Mouse (Mus musculus): Measurements from ENCODE around the gene Cd52. TPM values are rescaled to one million over a fixed set of nuclear protein-coding genes. Genes with fewer than 3 reads are reported as not detected.

The Cd52 gene
- polyA plus RNA-seq, 1 experiment from 2014 or later, result 28.6 TPM

DNA sequence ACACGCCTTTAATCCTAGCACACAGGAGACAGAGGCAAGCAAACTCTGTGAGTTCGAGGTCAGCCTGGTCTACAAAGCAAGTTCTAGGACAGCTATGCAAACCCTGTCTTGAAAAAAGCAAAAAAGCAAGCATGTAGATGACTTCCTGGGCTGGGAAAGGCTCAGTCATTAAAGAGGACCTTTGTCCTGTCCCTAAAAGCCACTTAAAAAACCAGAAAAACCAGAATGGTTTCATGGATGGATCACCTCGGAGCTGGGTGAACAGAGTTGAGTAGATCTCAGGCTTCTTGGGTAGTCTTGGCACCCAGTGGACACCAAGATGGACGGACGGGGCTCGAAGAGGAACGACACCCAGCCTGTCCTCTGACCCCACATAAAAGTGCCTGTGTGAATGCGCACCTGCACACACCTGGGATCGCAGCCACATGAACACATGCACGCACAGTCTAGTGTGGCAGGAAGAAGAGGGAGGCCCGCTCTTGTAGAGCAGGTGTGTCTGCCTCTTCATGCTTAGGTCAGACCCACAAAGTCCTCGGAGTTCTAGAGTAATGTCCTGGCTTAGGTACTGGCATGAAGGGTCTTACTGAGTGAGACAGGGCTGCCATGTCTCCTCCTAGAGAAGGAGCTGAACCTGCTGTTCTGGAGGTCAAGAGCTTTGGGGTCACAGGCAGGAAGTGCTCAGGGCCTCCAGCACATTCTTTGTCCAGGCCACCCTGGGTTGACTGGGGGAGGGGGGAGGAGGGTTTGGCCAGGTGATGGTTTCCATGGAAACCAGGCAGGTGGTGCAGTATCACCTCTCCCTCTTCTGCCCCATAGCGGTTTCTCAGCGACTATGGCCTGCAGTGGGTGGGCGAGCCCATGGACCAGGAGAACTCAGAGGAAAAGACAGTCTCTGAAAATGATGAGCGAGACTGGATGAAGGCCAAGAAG, 20.6 kb upstream of the Cd52 start:
- H3K9ac ChIP-seq (ENCODE audit: low read length), result no peak overlapping the region
- H3K27ac ChIP-seq (ENCODE audit: low read length), result peak overlapping the region; percentile 20; the same call in 1 of the 2 replicates
- H3K4me2 ChIP-seq (ENCODE audit: low read depth, low read length), result no peak overlapping the region
- no peaks in the 10 kb centered on the region for H3K9me3 ChIP-seq (replicated peaks; ENCODE audit: control insufficient read depth, low read length)
- no peak for ATAC-seq (replicated peaks; ENCODE audit: extremely low read depth, insufficient read depth, low FRiP score)
- no peak overlapping the region for H3K4me3 ChIP-seq (ENCODE audit: low read length)
- no peaks in the 10 kb centered on the region for H3K36me3 ChIP-seq (ENCODE audit: control insufficient read depth, insufficient read depth)
- 0 out of 2 replicates have a peak, but pooled peaks cover 3% of the 10 kb centered on the region for H3K4me1 ChIP-seq (ENCODE audit: control insufficient read depth, insufficient read depth, low read length)
- H3K27me3 ChIP-seq (ENCODE audit: control insufficient read depth, insufficient read depth, low read length), result no peaks in the 10 kb centered on the region
- 83% methylated on average over 16 of the region's 16 CpGs for WGBS

DNA sequence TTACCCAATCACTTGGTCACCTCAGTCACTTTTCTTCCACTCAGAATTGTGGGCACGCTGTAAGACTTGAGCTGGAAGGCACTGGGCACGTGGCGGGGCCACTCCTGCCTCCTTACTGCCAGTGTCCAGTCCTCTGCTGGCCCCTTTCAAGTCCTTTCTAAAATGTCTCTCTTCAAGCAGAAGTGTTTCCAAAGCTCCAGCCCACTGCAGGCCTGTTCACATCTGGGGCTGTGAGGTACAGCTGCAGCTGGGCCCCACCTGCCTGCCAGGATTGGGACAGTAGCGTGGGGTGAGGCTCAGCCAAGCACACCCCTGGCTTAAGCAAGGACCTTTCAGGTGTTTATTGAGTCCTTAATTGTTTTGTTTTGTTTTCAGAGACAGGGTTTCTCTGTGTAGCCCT, 19.2 kb upstream of the Cd52 start:
- H3K9ac ChIP-seq (ENCODE audit: low read length), result no peak overlapping the region
- H3K27ac ChIP-seq (ENCODE audit: low read length), result no peak overlapping the region
- no peak overlapping the region for H3K4me3 ChIP-seq (ENCODE audit: low read length)
- H3K36me3 ChIP-seq (ENCODE audit: control insufficient read depth, insufficient read depth), result no peaks in the 10 kb centered on the region
- no peak for ATAC-seq (replicated peaks; ENCODE audit: extremely low read depth, insufficient read depth, low FRiP score)
- 0 out of 2 replicates have a peak, but pooled peaks cover 3% of the 10 kb centered on the region for H3K4me1 ChIP-seq (ENCODE audit: control insufficient read depth, insufficient read depth, low read length)
- no peaks in the 10 kb centered on the region for H3K27me3 ChIP-seq (ENCODE audit: control insufficient read depth, insufficient read depth, low read length)
- no peak overlapping the region for H3K4me2 ChIP-seq (ENCODE audit: low read depth, low read length)
- WGBS, result 88% methylated on average over 4 of the region's 4 CpGs
- no peaks in the 10 kb centered on the region for H3K9me3 ChIP-seq (replicated peaks; ENCODE audit: control insufficient read depth, low read length)

DNA sequence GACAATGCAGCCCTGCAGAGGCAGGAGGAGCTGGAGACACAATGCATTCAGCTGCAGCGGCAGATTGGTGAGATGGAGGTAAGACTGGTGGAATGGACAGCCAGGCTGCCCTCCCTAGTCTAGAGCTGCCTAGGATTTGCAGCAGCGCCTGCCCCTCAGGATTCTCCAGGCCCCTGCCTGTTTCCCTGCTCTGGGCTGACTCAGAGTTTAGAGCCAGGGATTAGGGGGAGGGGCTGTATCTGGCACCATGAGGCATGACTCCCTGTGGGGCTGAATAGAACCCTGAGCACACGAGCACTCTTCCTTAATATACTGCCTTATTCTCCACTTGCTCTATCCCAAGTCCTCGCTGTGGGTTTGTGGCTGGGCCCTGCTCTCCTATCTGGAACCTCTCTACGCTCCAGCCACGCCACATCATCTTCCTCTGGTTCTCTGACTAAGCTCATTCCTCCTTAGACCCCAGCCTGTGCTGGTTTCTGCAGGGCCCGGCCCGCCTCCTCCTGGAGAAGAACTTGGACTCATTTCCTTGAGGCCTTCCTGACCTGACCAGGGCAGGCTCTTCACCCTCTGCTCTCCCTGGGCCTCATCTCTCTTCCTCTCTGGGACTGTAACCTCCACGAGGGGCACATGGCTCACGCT, 18.6 kb upstream of the Cd52 start:
- Histone ChIP-seq H3K9ac (ENCODE audit: low read length) (no peak overlapping the region), H3K4me3 (ENCODE audit: low read length) (no peak overlapping the region), H3K36me3 (ENCODE audit: control insufficient read depth, insufficient read depth) (no peaks in the 10 kb centered on the region), H3K9me3 (replicated peaks; ENCODE audit: control insufficient read depth, low read length) (no peaks in the 10 kb centered on the region), H3K27me3 (ENCODE audit: control insufficient read depth, insufficient read depth, low read length) (no peaks in the 10 kb centered on the region), H3K27ac (ENCODE audit: low read length) (no peak overlapping the region), H3K4me1 (ENCODE audit: control insufficient read depth, insufficient read depth, low read length) (0 out of 2 replicates have a peak, but pooled peaks cover 3% of the 10 kb centered on the region), H3K4me2 (ENCODE audit: low read depth, low read length) (no peak overlapping the region)
- ATAC-seq (replicated peaks; ENCODE audit: extremely low read depth, insufficient read depth, low FRiP score), result no peak
- 58% methylated on average over 10 of the region's 10 CpGs for WGBS

DNA sequence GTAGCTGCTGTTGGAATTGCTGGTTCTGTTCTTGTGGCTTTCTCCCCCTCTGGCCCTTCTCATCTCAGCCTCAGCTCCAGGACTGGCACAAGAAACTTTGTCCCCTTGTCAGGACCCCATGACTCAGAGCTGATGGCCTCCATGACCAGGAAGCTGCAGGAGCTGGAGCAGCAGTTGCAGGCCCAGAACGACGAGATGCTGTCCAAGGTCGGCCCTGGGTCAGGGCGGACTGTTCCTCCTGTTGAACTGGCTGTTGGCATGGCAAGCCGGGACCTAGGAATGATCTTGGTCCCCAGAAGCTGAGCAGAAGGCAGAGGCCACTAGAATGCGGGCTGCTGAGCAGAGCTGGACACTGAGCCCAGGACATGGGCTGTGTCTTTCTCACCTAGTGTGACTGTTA, 17.5 kb upstream of the Cd52 start:
- no peak overlapping the region for H3K4me3 ChIP-seq (ENCODE audit: low read length)
- 58% methylated on average over 6 of the region's 6 CpGs for WGBS
- no peak for ATAC-seq (replicated peaks; ENCODE audit: extremely low read depth, insufficient read depth, low FRiP score)

DNA sequence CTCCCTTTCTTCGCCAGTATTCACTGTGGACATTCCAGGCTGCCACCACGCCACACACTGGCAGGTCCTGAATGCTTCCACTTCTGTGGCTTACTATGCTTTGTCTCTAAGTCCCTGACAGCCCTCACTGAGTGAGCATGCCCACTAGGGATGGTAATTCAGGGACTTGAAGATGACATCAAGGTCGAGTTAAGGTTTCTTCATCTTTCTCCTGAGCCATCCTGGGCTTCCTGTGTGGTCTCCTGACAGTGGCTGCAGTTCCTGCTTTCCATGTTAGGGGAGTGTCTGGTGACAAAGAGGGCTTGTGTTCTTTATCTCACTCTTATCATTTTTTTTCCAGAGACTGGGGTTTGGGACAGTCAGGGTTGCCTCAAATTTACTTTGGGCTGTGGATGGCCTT, 15.8 kb upstream of the Cd52 start:
- Histone ChIP-seq H3K4me2 (ENCODE audit: low read depth, low read length) (no peak overlapping the region), H3K4me1 (ENCODE audit: control insufficient read depth, insufficient read depth, low read length) (0 out of 2 replicates have a peak, but pooled peaks cover 3% of the 10 kb centered on the region), H3K9me3 (replicated peaks; ENCODE audit: control insufficient read depth, low read length) (no peaks in the 10 kb centered on the region), H3K36me3 (ENCODE audit: control insufficient read depth, insufficient read depth) (no peaks in the 10 kb centered on the region), H3K27me3 (ENCODE audit: control insufficient read depth, insufficient read depth, low read length) (no peaks in the 10 kb centered on the region), H3K9ac (ENCODE audit: low read length) (no peak overlapping the region), H3K4me3 (ENCODE audit: low read length) (no peak overlapping the region), H3K27ac (ENCODE audit: low read length) (no peak overlapping the region)
- 37% methylated on average over 3 of the region's 3 CpGs for WGBS
- no peak for ATAC-seq (replicated peaks; ENCODE audit: extremely low read depth, insufficient read depth, low FRiP score)

More for the DNA sequence above, 17.5 kb upstream of the Cd52 start:
- Histone ChIP-seq H3K4me2 (ENCODE audit: low read depth, low read length) (no peak overlapping the region), H3K27me3 (ENCODE audit: control insufficient read depth, insufficient read depth, low read length) (no peaks in the 10 kb centered on the region), H3K9me3 (replicated peaks; ENCODE audit: control insufficient read depth, low read length) (no peaks in the 10 kb centered on the region), H3K9ac (ENCODE audit: low read length) (no peak overlapping the region), H3K4me1 (ENCODE audit: control insufficient read depth, insufficient read depth, low read length) (0 out of 2 replicates have a peak, but pooled peaks cover 3% of the 10 kb centered on the region), H3K36me3 (ENCODE audit: control insufficient read depth, insufficient read depth) (no peaks in the 10 kb centered on the region), H3K27ac (ENCODE audit: low read length) (no peak overlapping the region)

DNA sequence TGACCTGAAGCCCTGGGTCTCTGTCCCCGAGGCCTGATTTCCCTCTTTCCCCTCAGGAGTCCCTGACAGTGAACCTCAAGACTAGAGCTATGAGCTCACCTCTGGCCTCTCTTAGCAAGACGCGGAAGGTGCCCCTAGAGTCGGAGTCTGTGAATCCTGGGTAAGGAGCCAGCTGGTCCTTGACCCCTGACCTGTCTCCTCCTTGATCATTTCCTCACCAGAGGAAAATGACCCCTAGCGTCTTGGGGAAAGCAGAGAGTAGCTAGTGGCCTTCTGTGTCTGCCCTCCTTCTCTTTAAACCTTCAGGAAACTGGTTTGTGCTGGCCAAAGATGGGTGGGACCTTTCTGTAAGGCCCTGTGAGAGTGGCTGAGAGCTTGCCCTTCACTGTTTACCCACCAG, 13.3 kb upstream of the Cd52 start:
- Histone ChIP-seq H3K9ac (ENCODE audit: low read length) (no peak overlapping the region), H3K4me1 (ENCODE audit: control insufficient read depth, insufficient read depth, low read length) (0 out of 2 replicates have a peak, but pooled peaks cover 3% of the 10 kb centered on the region), H3K9me3 (replicated peaks; ENCODE audit: control insufficient read depth, low read length) (no peaks in the 10 kb centered on the region), H3K4me3 (ENCODE audit: low read length) (no peak overlapping the region), H3K27me3 (ENCODE audit: control insufficient read depth, insufficient read depth, low read length) (no peaks in the 10 kb centered on the region), H3K36me3 (ENCODE audit: control insufficient read depth, insufficient read depth) (no peaks in the 10 kb centered on the region), H3K4me2 (ENCODE audit: low read depth, low read length) (no peak overlapping the region), H3K27ac (ENCODE audit: low read length) (no peak overlapping the region)
- WGBS, result 53% methylated on average over 5 of the region's 5 CpGs
- no peak for ATAC-seq (replicated peaks; ENCODE audit: extremely low read depth, insufficient read depth, low FRiP score)

DNA sequence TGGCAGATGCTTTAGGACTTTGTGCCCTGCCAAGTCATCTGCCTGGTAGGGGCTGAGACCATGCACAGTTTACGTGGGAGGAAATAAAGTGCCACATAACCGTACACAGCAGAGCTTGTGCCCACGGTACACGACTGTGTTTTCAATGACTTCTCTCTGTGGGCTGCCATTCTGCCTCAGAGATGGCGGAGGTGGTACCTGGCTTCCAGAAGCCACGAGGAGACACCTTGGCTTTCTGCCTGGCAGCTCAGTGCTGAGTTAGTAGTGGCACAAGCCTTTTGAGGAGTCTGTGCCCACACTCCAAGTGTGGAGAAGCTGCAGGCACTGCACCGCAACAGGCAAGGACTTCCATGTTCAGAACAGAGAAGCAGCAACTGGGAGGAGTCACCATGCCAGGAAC, 12.8 kb upstream of the Cd52 start:
- H3K27ac ChIP-seq (ENCODE audit: low read length), result no peak overlapping the region
- ATAC-seq (replicated peaks; ENCODE audit: extremely low read depth, insufficient read depth, low FRiP score), result no peak
- no peaks in the 10 kb centered on the region for H3K36me3 ChIP-seq (ENCODE audit: control insufficient read depth, insufficient read depth)
- H3K9ac ChIP-seq (ENCODE audit: low read length), result no peak overlapping the region
- no peaks in the 10 kb centered on the region for H3K27me3 ChIP-seq (ENCODE audit: control insufficient read depth, insufficient read depth, low read length)
- no peak overlapping the region for H3K4me3 ChIP-seq (ENCODE audit: low read length)
- no peaks in the 10 kb centered on the region for H3K9me3 ChIP-seq (replicated peaks; ENCODE audit: control insufficient read depth, low read length)
- 77% methylated on average over 7 of the region's 7 CpGs for WGBS
- H3K4me2 ChIP-seq (ENCODE audit: low read depth, low read length), result no peak overlapping the region
- 0 out of 2 replicates have a peak, but pooled peaks cover 3% of the 10 kb centered on the region for H3K4me1 ChIP-seq (ENCODE audit: control insufficient read depth, insufficient read depth, low read length)

DNA sequence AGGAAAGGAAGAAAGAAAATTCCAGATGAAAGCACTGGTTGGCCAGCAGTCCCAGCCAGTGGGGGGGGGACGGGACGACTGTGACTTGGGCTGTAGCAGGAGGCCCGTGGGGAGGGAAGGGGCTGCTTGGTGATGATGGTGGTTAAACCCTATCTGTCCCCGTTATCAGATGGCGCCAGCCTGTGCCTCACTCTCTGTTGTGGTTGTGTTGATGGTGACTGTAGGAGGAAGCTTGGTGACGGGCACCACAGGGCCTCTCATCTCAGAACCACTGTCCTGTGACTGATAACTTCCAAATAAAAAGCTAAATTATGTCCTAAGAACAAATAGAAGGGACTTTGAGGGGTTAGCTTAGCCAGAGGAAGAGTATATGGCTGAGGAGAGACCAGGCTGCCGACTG, 11.2 kb upstream of the Cd52 start:
- Histone ChIP-seq H3K27ac (ENCODE audit: low read length) (no peak overlapping the region), H3K9ac (ENCODE audit: low read length) (no peak overlapping the region), H3K27me3 (ENCODE audit: control insufficient read depth, insufficient read depth, low read length) (no peaks in the 10 kb centered on the region), H3K4me2 (ENCODE audit: low read depth, low read length) (no peak overlapping the region), H3K4me1 (ENCODE audit: control insufficient read depth, insufficient read depth, low read length) (0 out of 2 replicates have a peak, but pooled peaks cover 3% of the 10 kb centered on the region), H3K36me3 (ENCODE audit: control insufficient read depth, insufficient read depth) (no peaks in the 10 kb centered on the region), H3K4me3 (ENCODE audit: low read length) (no peak overlapping the region), H3K9me3 (replicated peaks; ENCODE audit: control insufficient read depth, low read length) (no peaks in the 10 kb centered on the region)
- WGBS, result 55% methylated on average over 7 of the region's 7 CpGs
- no peak for ATAC-seq (replicated peaks; ENCODE audit: extremely low read depth, insufficient read depth, low FRiP score)

DNA sequence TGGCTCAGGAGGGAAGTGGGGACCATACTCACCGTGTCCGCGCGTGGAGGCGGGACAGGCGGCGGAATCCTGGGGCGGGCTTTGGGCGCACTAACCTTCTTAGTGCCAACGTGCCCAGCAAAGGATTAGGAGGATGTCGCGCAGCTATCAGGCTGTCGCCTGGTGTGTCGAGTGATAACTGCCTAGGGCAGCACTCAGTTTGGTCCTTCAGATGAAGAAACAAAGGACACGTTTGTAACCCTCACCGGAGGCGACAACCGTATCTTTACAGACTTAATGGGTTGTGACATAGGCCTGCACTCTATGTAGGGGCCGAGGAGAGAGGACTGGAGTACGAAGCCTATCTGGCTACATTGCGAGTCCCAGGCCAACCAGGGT, 7.8 kb upstream of the Cd52 start:
- Histone ChIP-seq H3K4me1 (ENCODE audit: control insufficient read depth, insufficient read depth, low read length) (no peaks in the 10 kb centered on the region), H3K9me3 (replicated peaks; ENCODE audit: control insufficient read depth, low read length) (no peaks in the 10 kb centered on the region), H3K27me3 (ENCODE audit: control insufficient read depth, insufficient read depth, low read length) (no peaks in the 10 kb centered on the region), H3K4me2 (ENCODE audit: low read depth, low read length) (peak overlapping the region; percentile 76), H3K9ac (ENCODE audit: low read length) (peak overlapping the region; percentile 68), H3K4me3 (ENCODE audit: low read length) (peak overlapping the region; percentile 78), H3K27ac (ENCODE audit: low read length) (no peak overlapping the region), H3K36me3 (ENCODE audit: control insufficient read depth, insufficient read depth) (no peaks in the 10 kb centered on the region)
- WGBS, result 4% methylated on average over 21 of the region's 21 CpGs
- ATAC-seq (replicated peaks; ENCODE audit: extremely low read depth, insufficient read depth, low FRiP score), result 0 out of 2 replicates have a peak, but pooled peaks have one; percentile 10
